ENCODE assay signal across 28 mouse cellular contexts in genomic region chr15:37154934-37155333, GRCm38 (mm10).
"Had no signal": no experiment of that assay in that cellular context is flagged by ENCODE, and none has a peak within 500 bp of the region (broad histone marks: within the 10 kb centered on the region; RNA-seq: fewer than 3 reads in every experiment).

No protein-coding gene starts in this region.

- H3K36me3 ChIP-seq: embryonic facial prominence, embryonic 12.5 days; embryonic facial prominence, embryonic 13.5 days; embryonic facial prominence, embryonic 15.5 days; forebrain, embryonic 10.5 days; forebrain, embryonic 12.5 days; forebrain, embryonic 15.5 days had no signal

- H3K4me3 ChIP-seq: embryonic facial prominence, embryonic 12.5 days; embryonic facial prominence, embryonic 13.5 days; embryonic facial prominence, embryonic 15.5 days; erythroblast, embryonic 14.5 days; forebrain, embryonic 10.5 days; forebrain, embryonic 12.5 days; forebrain, embryonic 13.5 days; forebrain, embryonic 15.5 days; gastrocnemius, adult 2 months; heart, adult 2 months had no signal

- DNase-seq: cerebellum, adult 2 months; cerebellum, adult 8-10 months; cerebellum, adult 9-10 months; cerebellum, adult 9-11 months; cerebellum, postnatal 10 days; cerebellum, postnatal 14 days; cerebellum, postnatal 25 days; cerebellum, postnatal 36 days; embryo, embryonic 11 days; forebrain, postnatal 0 days; gastrocnemius, adult 2 months; gastrocnemius, postnatal 10 days; gastrocnemius, postnatal 14 days; gastrocnemius, postnatal 25 days; gastrocnemius, postnatal 36 days; heart, adult 11 months; heart, adult 18-20 months; heart, adult 2 months had no signal

- H3K27me3 ChIP-seq: embryonic facial prominence, embryonic 12.5 days; embryonic facial prominence, embryonic 13.5 days; embryonic facial prominence, embryonic 15.5 days; forebrain, embryonic 12.5 days; forebrain, embryonic 13.5 days; forebrain, embryonic 15.5 days had no signal

- H3K9me3 ChIP-seq: embryonic facial prominence, embryonic 12.5 days; embryonic facial prominence, embryonic 13.5 days; embryonic facial prominence, embryonic 15.5 days; forebrain, embryonic 10.5 days; forebrain, embryonic 12.5 days; forebrain, embryonic 13.5 days; forebrain, embryonic 15.5 days had no signal

- H3K9ac ChIP-seq: embryonic facial prominence, embryonic 12.5 days; embryonic facial prominence, embryonic 13.5 days; embryonic facial prominence, embryonic 15.5 days; forebrain, embryonic 12.5 days; forebrain, embryonic 13.5 days; forebrain, embryonic 15.5 days; forebrain, postnatal 0 days had no signal

- H3K4me2 ChIP-seq: embryonic facial prominence, embryonic 12.5 days; embryonic facial prominence, embryonic 13.5 days; embryonic facial prominence, embryonic 15.5 days; forebrain, embryonic 12.5 days; forebrain, embryonic 13.5 days; forebrain, embryonic 15.5 days had no signal

- H3K27ac ChIP-seq: embryonic facial prominence, embryonic 12.5 days; embryonic facial prominence, embryonic 13.5 days; embryonic facial prominence, embryonic 15.5 days; forebrain, embryonic 10.5 days; forebrain, embryonic 12.5 days; forebrain, embryonic 13.5 days; forebrain, embryonic 15.5 days; gastrocnemius, adult 2 months; heart, adult 2 months had no signal

- ATAC-seq: forebrain, embryonic 13.5 days; forebrain, embryonic 14.5 days; forebrain, embryonic 15.5 days; forebrain, embryonic 16.5 days; forebrain, postnatal 0 days had no signal
